Mouse (Mus musculus) granulocyte monocyte progenitor cell, adult 5-6 weeks (primary cell): Measurements from ENCODE around the gene Zfp82. TPM values are rescaled to one million over a fixed set of nuclear protein-coding genes. Genes with fewer than 3 reads are reported as not detected.

Experiments used
- total RNA-seq, 2 experiments: library from RNA; stranded (forward) in 1 of 2; stranded (reverse) in 1 of 2; fragments of 200-712, 200-1000 nt in 1 of 2; fragments of >200 nt in 1 of 2; fragmentation: Nextera tagmentation in 1 of 2; gene quantifications; 2 replicates each; pipeline ENCODE4 v1.2.3; 2014 to 2017

Zfp82 gene
- total RNA-seq, 2 experiments from 2014 or later = 3.0 to 9.2 TPM

Other genes with a start within 250 kb of the Zfp82 start
- gene Zfp940, start 219.2 kb downstream of the Zfp82 start, total RNA-seq (2014; fragmentation: Nextera tagmentation) = 5.3 and 6.6 TPM in 2 replicates
- 3.9 and 4.6 TPM in 2 replicates for gene Zfp940, start 219.2 kb downstream of the Zfp82 start, total RNA-seq (2017)
- gene Zfp420, start 212.9 kb downstream of the Zfp82 start, total RNA-seq (2014; fragmentation: Nextera tagmentation) = 8.2 and 8.4 TPM in 2 replicates
- gene Zfp420, start 212.9 kb downstream of the Zfp82 start, total RNA-seq (2017) = 2.8 and 4.3 TPM in 2 replicates
- 6.1 and 8.0 TPM in 2 replicates for gene Zfp27, start 166.3 kb downstream of the Zfp82 start, total RNA-seq (2014; fragmentation: Nextera tagmentation)
- gene Zfp27, start 166.3 kb downstream of the Zfp82 start, total RNA-seq (2017) = 10.9 and 13.4 TPM in 2 replicates
- gene Zfp383, start 164.7 kb downstream of the Zfp82 start, total RNA-seq (2014; fragmentation: Nextera tagmentation) = 3.7 TPM in 1 of 2 replicates, not detected in the other
- gene Zfp383, start 164.7 kb downstream of the Zfp82 start, total RNA-seq (2017) = 0.31 and 2.8 TPM in 2 replicates
- gene Zfp74, start 118.8 kb downstream of the Zfp82 start, total RNA-seq (2014; fragmentation: Nextera tagmentation) = 10.7 and 12.4 TPM in 2 replicates
- 6.9 and 9.3 TPM in 2 replicates for gene Zfp74, start 118.8 kb downstream of the Zfp82 start, total RNA-seq (2017)
- gene Zfp568, start 88.9 kb downstream of the Zfp82 start, total RNA-seq (2014; fragmentation: Nextera tagmentation) = 16.5 and 22.3 TPM in 2 replicates
- 50.3 and 51.3 TPM in 2 replicates for gene Zfp568, start 88.9 kb downstream of the Zfp82 start, total RNA-seq (2017)
- gene Zfp14, start 21.5 kb downstream of the Zfp82 start, total RNA-seq (2014; fragmentation: Nextera tagmentation) = 0.52 and 2.4 TPM in 2 replicates
- gene Zfp14, start 21.5 kb downstream of the Zfp82 start, total RNA-seq (2017) = 1.2 and 1.4 TPM in 2 replicates
- gene Gm26920, start 17.5 kb upstream of the Zfp82 start, total RNA-seq (2014; fragmentation: Nextera tagmentation) = 2.8 TPM in 1 of 2 replicates, not detected in the other
- gene Gm26920, start 17.5 kb upstream of the Zfp82 start, total RNA-seq (2017) = not detected in 2 replicates
- gene Zfp566, start 17.6 kb upstream of the Zfp82 start, total RNA-seq (2014; fragmentation: Nextera tagmentation) = 7.6 and 15.7 TPM in 2 replicates
- 3.2 and 6.0 TPM in 2 replicates for gene Zfp566, start 17.6 kb upstream of the Zfp82 start, total RNA-seq (2017)
- 41.6 and 58.5 TPM in 2 replicates for gene Zfp260, start 21.9 kb upstream of the Zfp82 start, total RNA-seq (2014; fragmentation: Nextera tagmentation)
- 26.1 and 28.7 TPM in 2 replicates for gene Zfp260, start 21.9 kb upstream of the Zfp82 start, total RNA-seq (2017)
- gene Zfp382, start 49.0 kb upstream of the Zfp82 start, total RNA-seq (2014; fragmentation: Nextera tagmentation) = 9.7 and 13.3 TPM in 2 replicates
- gene Zfp382, start 49.0 kb upstream of the Zfp82 start, total RNA-seq (2017) = 7.7 and 8.3 TPM in 2 replicates
- gene Zfp146, start 96.8 kb upstream of the Zfp82 start, total RNA-seq (2014; fragmentation: Nextera tagmentation) = 52.0 and 61.0 TPM in 2 replicates
- 80.7 and 101 TPM in 2 replicates for gene Zfp146, start 96.8 kb upstream of the Zfp82 start, total RNA-seq (2017)
- gene Cox7a1, start 111.2 kb upstream of the Zfp82 start, total RNA-seq (2014; fragmentation: Nextera tagmentation) = not detected in 2 replicates
- gene Cox7a1, start 111.2 kb upstream of the Zfp82 start, total RNA-seq (2017) = 1.5 TPM in 1 of 2 replicates, not detected in the other
- gene Capns1, start 125.9 kb upstream of the Zfp82 start, total RNA-seq (2014; fragmentation: Nextera tagmentation) = 236 and 240 TPM in 2 replicates
- gene Capns1, start 125.9 kb upstream of the Zfp82 start, total RNA-seq (2017) = 176 and 196 TPM in 2 replicates
- 79.3 and 81.3 TPM in 2 replicates for gene Polr2i, start 159.0 kb upstream of the Zfp82 start, total RNA-seq (2014; fragmentation: Nextera tagmentation)
- 62.3 and 79.3 TPM in 2 replicates for gene Polr2i, start 159.0 kb upstream of the Zfp82 start, total RNA-seq (2017)
- 113 and 115 TPM in 2 replicates for gene Tbcb, start 159.4 kb upstream of the Zfp82 start, total RNA-seq (2014; fragmentation: Nextera tagmentation)
- 48.2 and 53.7 TPM in 2 replicates for gene Tbcb, start 159.4 kb upstream of the Zfp82 start, total RNA-seq (2017)
- gene Ovol3, start 162.8 kb upstream of the Zfp82 start, total RNA-seq (2014; fragmentation: Nextera tagmentation) = not detected in 2 replicates
- gene Ovol3, start 162.8 kb upstream of the Zfp82 start, total RNA-seq (2017) = not detected in 2 replicates
- not detected in 2 replicates for gene Thap8, start 207.2 kb upstream of the Zfp82 start, total RNA-seq (2014; fragmentation: Nextera tagmentation)
- gene Thap8, start 207.2 kb upstream of the Zfp82 start, total RNA-seq (2017) = 0.57 TPM in 1 of 2 replicates, not detected in the other
- 21.6 and 29.4 TPM in 2 replicates for gene Wdr62, start 207.5 kb upstream of the Zfp82 start, total RNA-seq (2014; fragmentation: Nextera tagmentation)
- 4.0 and 5.8 TPM in 2 replicates for gene Wdr62, start 207.5 kb upstream of the Zfp82 start, total RNA-seq (2017)
- gene Clip3, start 218.8 kb upstream of the Zfp82 start, total RNA-seq (2014; fragmentation: Nextera tagmentation) = not detected in 2 replicates
- gene Clip3, start 218.8 kb upstream of the Zfp82 start, total RNA-seq (2017) = not detected in 2 replicates
- gene Alkbh6, start 235.8 kb upstream of the Zfp82 start, total RNA-seq (2014; fragmentation: Nextera tagmentation) = 32.6 and 33.3 TPM in 2 replicates
- gene Alkbh6, start 235.8 kb upstream of the Zfp82 start, total RNA-seq (2017) = 30.1 and 35.5 TPM in 2 replicates
- gene Syne4, start 241.9 kb upstream of the Zfp82 start, total RNA-seq (2014; fragmentation: Nextera tagmentation) = 6.3 and 8.7 TPM in 2 replicates
- 0.99 TPM in 1 of 2 replicates, not detected in the other for gene Syne4, start 241.9 kb upstream of the Zfp82 start, total RNA-seq (2017)
- 0.60 TPM in 1 of 2 replicates, not detected in the other for gene E130208F15Rik, start 248.8 kb upstream of the Zfp82 start, total RNA-seq (2014; fragmentation: Nextera tagmentation)
- gene E130208F15Rik, start 248.8 kb upstream of the Zfp82 start, total RNA-seq (2017) = 1.6 and 2.5 TPM in 2 replicates